Mouse (Mus musculus): Measurements from ENCODE around the gene Qser1.

DNA sequence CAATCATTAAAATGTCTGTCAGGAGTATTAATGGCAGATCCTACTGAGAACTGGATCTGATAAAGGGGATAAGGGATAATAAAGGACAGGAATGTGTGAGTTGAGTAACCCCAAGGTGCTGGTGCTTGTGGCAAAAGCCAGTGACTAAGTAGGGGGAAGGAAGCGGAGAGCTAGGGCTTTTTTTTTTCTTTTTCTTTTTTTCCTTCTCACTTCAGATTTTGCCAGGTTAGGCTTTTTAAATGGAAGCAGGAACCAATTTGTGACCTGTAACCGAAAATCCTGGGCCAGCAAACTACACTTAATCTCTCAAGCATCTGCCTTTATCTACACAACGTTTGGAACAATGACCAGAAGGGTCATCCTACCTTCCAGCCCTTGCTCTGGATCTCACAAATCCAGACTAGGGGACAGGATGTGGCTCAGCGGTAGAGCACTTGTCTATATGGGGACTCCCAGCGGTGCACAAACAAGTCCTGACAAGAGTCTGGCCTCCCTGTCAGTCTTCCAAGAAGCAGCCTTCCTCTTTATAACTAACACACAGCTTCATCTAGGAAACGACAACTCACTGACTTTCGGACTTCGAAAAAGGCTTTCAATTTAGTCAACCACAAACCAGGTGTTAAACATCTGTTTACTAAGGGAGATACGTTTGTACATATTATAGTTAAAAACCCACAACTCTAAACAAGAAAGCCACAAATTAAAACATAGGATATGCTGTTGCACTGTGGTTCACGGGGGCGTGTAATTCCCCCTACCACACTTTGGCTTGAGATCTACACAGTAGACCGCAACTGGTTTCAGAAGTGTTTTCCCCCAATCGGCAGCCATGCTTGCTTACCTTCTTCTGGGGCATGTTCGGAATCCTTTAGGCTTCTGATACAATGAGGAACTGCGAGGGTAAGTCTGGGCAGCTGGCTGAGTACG is 31.9 kb upstream of the Qser1 start:
- no peak for TF ChIP-seq CTCF (IDR thresholded peaks at IDR 0.05; ENCODE audit: borderline replicate concordance, insufficient read depth, low read depth, low read length)
- TF ChIP-seq POLR2A (IDR thresholded peaks at IDR 0.05; ENCODE audit: borderline replicate concordance, insufficient read depth, low read length): no peak

All from cerebellum, adult 2 months (tissue).